Mouse (Mus musculus) left cerebral cortex, postnatal 4 days (tissue): Measurements from ENCODE around the gene Dmpk. TPM values are rescaled to one million over a fixed set of nuclear protein-coding genes. Genes with fewer than 3 reads are reported as not detected.

Source experiments
- DNase-seq: peaks from one replicate; pipeline ENCODE4 v3.0.0-alpha.2; 2022
- intact Hi-C: fragments of 180-260 bp; cut with DNase I; formaldehyde crosslinking; loops from one replicate; pipeline ENCODE4 v1.15.1; 2025
- microRNA-seq: library from miRNA; unstranded; fragments of <30 nt; microRNA quantifications from one replicate; pipeline ENCODE4 v1.2.0, GENCODE M21; 2022
- total RNA-seq, 2 experiments: library from RNA; stranded (reverse); gene quantifications; 2 replicates each; pipeline ENCODE4 v1.2.3; 2021

The Dmpk gene
- total RNA-seq, 2 experiments from 2014 or later: 45.3 to 46.5 TPM

DNA sequence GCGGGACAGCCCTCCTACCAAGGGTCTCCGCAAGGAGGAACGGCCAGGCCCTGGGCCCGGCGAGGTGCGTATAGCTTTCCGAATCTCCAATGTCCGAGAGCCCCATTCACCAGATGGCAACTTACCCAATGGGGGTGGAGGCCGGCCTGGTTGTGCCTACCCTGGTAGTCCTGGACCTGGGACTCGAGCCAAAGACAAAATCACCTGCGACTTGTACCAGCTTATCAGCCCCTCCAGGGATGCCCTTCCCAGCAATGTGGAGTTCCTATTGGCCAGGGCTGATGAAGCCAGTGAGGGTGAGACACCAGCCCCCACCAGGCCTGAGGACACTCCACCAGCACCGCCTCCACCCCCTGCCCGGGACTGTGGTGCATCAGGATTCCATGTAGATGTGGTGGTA is 52.5 kb downstream of the Dmpk start:
- intact Hi-C loops: no loop called here
- no peak for DNase-seq

DNA sequence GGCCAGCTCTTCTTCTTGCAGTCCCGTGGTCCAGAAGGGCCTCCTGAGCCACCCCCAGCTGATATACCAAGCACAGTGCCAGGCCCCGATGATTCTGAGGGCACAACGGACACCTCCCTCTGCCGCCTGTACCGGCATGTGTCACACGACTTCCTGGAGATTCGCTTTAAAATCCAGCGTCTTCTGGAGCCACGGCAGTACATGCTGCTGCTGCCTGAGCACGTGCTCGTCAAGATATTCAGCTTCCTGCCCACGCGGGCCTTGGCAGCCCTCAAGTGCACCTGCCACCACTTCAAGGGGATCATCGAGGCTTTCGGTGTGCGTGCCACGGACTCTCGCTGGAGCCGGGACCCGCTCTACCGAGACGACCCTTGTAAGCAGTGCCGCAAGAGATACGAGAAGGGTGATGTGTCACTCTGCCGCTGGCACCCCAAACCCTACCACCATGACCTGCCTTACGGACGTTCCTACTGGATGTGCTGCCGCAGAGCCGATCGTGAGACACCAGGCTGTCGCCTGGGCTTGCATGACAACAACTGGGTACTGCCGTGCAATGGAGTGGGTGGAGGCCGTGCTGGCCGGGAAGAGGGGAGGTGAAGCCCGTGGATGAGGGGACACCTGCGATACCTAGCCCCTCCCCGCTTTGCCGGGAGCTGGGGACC is 53.2 kb downstream of the Dmpk start:
- DNase-seq: no peak
- intact Hi-C loops: no loop called here

DNA sequence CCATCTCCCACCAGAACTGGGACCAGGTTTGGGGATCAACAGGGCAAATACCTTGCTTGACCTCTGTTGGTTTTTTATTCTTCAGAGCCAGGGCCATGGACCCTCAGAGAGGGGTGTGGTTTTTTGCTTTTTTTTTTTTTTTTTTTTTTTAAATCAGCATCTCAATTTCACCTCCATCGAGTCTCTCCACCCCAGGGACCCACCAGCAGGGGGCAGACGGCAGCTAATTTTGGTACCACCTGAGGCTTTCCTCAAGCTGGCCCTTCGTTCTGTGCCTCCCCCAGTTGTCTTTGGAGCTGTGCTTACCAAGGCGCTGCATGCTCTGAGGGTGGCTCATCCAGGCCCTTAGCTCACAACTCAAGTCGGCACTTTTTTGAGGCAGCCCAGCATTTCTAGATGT is 53.7 kb downstream of the Dmpk start:
- intact Hi-C loops: no loop called here
- DNase-seq: peak; percentile 59

Small RNA genes lying within 50 kb of the gene (microRNA-seq; reads per million reads assigned to microRNA genes)
- 3.6 reads per million, percentile 6 among the genes with 10 or more reads in this experiment for gene Mir3100

Other genes starting within 250 kb of the Dmpk start
- gene Mill2, start 243.9 kb upstream of the Dmpk start, total RNA-seq: 1 to 10 TPM in 1 of 2 experiments, under 1 TPM in 1; 0.90 to 1.5 TPM
- gene Pglyrp1, start 212.5 kb upstream of the Dmpk start, total RNA-seq: 10 to 100 TPM; 16.1 to 16.8 TPM
- 10 to 100 TPM; 16.0 to 23.3 TPM for gene Ccdc61, start 173.4 kb upstream of the Dmpk start, total RNA-seq
- 100 to 1,000 TPM; 152 to 154 TPM for gene Nova2, start 158.0 kb upstream of the Dmpk start, total RNA-seq
- gene Nanos2, start 96.4 kb upstream of the Dmpk start, total RNA-seq: 1 to 10 TPM; 1.4 to 1.7 TPM
- gene Mypop, start 92.6 kb upstream of the Dmpk start, total RNA-seq: 10 to 100 TPM; 18.8 to 20.2 TPM
- 10 to 100 TPM; 56.9 to 60.8 TPM for gene Irf2bp1, start 79.8 kb upstream of the Dmpk start, total RNA-seq
- not detected for gene Foxa3, start 60.3 kb upstream of the Dmpk start, total RNA-seq
- gene Sympk, start 59.5 kb upstream of the Dmpk start, total RNA-seq: 10 to 100 TPM; 87.1 to 96.8 TPM
- under 1 TPM; 0.30 to 0.46 TPM for gene Rsph6a, start 29.2 kb upstream of the Dmpk start, total RNA-seq
- gene Dmwd, start 7.6 kb upstream of the Dmpk start, total RNA-seq: 100 to 1,000 TPM; 147 to 151 TPM
- gene Six5, start 10.7 kb downstream of the Dmpk start, total RNA-seq: 1 to 10 TPM; 2.2 to 3.3 TPM
- 10 to 100 TPM in 1 of 2 experiments, 1 to 10 TPM in 1; 9.4 to 11.0 TPM for gene Gm4969, start 34.5 kb downstream of the Dmpk start, total RNA-seq
- 10 to 100 TPM; 17.7 to 18.9 TPM for gene Fbxo46, start 36.0 kb downstream of the Dmpk start, total RNA-seq
- gene Qpctl, start 65.4 kb downstream of the Dmpk start, total RNA-seq: 10 to 100 TPM; 17.6 to 19.9 TPM
- gene Snrpd2, start 65.9 kb downstream of the Dmpk start, total RNA-seq: 100 to 1,000 TPM; 126 to 130 TPM
- 10 to 100 TPM; 22.7 to 25.8 TPM for gene Gipr, start 82.3 kb downstream of the Dmpk start, total RNA-seq
- gene Eml2, start 92.6 kb downstream of the Dmpk start, total RNA-seq: 100 to 1,000 TPM; 102 to 106 TPM
- 1 to 10 TPM; 3.5 to 4.3 TPM for gene Gpr4, start 128.7 kb downstream of the Dmpk start, total RNA-seq
- gene Opa3, start 144.5 kb downstream of the Dmpk start, total RNA-seq: 10 to 100 TPM; 33.8 to 35.0 TPM
- gene Vasp, start 188.0 kb downstream of the Dmpk start, total RNA-seq: 10 to 100 TPM; 45.3 to 46.6 TPM
- under 1 TPM; 0.60 to 0.64 TPM for gene Ppm1n, start 196.2 kb downstream of the Dmpk start, total RNA-seq
- 100 to 1,000 TPM; 154 to 161 TPM for gene Rtn2, start 198.8 kb downstream of the Dmpk start, total RNA-seq
- gene Fosb, start 226.2 kb downstream of the Dmpk start, total RNA-seq: 1 to 10 TPM; 1.2 to 1.3 TPM